Mouse (Mus musculus) fibroblast of lung, adult 2 months (primary cell): ENCODE results near the gene Wfdc13.
"Not testable (repeated sequence)": the region's sequence is repeated elsewhere in the genome, so short reads cannot be mapped to it uniquely, and the experiment has no call there.

Experiments used
- DNase-seq: peaks from one replicate; pipeline ENCODE4 v3.0.0-alpha.2; 2011; ENCODE audit warnings: low read depth

Wfdc13 gene

GRCm38 (mm10) chr2:164716194-164716786, 31.4 kb downstream of the Wfdc13 start:
- not testable (repeated sequence) for DNase-seq

GRCm38 (mm10) chr2:164723276-164723675, 38.4 kb downstream of the Wfdc13 start:
- no peak for DNase-seq

DNA sequence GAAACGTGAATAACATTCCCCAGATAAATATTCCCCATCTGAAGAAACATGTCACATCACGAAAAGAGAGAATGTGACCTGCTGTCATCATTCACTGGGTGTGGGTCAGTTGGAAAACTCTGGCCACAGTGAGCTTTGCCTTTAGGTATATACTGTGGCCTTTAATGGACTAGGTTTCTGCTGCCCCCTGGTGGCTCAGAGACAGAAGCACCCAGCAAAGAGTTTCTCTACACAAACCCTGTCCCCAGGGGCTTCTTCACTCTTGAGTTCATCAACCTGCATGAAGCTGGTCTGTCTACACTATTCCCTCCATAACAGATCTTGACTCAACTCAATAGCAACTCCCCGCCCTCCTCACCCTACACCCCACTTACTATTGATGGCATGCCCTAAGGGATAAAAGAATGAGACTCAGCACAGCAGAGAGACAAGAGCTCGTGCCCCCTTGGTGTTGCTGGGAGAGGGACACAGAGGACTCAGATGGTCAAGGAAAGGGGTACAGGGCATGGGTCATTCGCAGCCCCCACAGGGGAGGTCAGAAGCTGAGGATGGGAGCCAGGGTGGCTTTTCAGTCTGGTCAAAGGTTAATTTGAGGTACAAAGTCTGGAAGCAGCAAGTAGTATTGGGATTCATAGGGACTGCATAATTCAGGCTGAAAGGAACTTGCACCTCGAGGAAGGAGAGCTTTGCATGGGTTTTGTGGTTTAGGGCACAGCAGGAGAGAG, 41.1 kb downstream of the Wfdc13 start:
- DNase-seq, result no peak

DNA sequence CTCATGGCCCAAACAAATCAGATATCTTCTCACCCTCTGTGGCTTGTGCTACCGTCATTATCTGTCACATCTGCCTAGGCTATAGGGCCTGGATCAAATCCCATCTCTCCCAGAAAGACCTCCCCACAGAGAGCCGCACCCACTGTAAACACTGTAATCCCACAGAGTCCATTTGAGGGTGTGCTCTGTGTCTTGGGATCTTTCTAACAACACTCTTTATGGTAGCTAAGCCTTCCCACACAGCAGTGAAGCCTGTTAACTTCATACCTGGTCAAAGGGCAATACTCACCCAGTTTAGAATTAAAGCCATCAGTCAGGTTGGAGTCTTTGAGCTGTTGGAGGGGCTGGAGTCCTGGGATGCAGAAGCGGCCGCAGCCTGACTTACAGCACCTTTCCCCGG, 46.8 kb downstream of the Wfdc13 start:
- DNase-seq, result no peak

- DNase-seq, result no peak
Measured at GRCm38 (mm10) chr2:164733259-164733658, 48.4 kb downstream of the Wfdc13 start.

DNA sequence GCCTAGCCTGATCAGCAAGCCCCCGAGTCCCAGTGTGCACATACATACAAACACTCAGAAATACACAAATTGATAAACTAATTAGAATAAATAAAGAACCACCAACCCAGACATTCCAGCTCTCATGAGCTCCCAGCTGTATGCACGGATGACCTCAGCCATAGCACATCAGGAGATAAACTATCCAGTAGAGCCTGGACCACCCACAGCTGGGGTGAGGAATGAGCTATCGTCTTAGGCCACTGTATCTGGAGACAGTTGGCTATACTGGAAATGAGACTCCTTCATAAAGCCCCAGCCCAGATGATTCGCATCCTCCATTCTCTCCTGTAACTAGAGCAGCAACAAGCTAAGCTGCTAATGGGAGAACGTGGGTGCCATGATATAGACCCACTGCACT, 49.9 kb downstream of the Wfdc13 start:
- no peak for DNase-seq

DNA sequence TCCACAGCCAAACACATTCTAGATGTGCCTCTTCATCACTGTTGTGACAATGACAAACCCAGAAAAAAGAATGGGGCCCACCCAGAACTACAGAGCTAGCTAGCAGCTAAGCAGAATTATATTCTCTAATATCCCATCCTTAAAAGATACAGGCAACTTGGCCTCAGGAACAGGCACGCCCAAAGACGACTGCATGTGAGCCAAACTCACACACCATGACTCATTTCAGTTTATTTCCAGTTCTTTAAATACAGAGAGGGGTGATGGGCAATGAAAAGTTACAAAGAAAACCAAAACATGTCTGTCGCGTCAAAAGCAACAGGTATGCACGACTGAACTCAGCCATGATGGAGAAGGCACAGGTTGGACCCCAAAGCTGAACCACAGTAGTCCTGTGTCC, 50.5 kb downstream of the Wfdc13 start:
- DNase-seq, result no peak
